Mouse (Mus musculus) C2C12 (cell line): ENCODE data around the gene Qprt. TPM values are rescaled to one million over a fixed set of nuclear protein-coding genes. Genes with fewer than 3 reads are reported as not detected.
"Not testable (repeated sequence)": the region's sequence is repeated elsewhere in the genome, so short reads cannot be mapped to it uniquely, and the experiment has no call there.

Experiments
- H3K27me3 ChIP-seq: one replicate; pipeline ENCODE4 v1.6.1; 2011; ENCODE audit not compliant: control insufficient read depth, insufficient read depth, insufficient read length
- H3K36me3 ChIP-seq: one replicate; pipeline ENCODE4 v1.6.1; 2011; ENCODE audit not compliant: control insufficient read depth, insufficient read depth
- H3K4me3 ChIP-seq: one replicate; pipeline ENCODE4 v1.5.1; 2011; ENCODE audit warnings: mild to moderate bottlenecking, control low read depth; ENCODE audit not compliant: poor library complexity, insufficient read depth, severe bottlenecking
- H3K79me2 ChIP-seq: one replicate; pipeline ENCODE4 v1.6.1; 2011; ENCODE audit not compliant: control insufficient read depth, insufficient read depth
- H3K79me3 ChIP-seq: one replicate; pipeline ENCODE4 v1.6.1; 2011; ENCODE audit warnings: low read depth, control low read depth
- H3ac ChIP-seq: one replicate; pipeline ENCODE3; 2011; ENCODE audit warnings: low read depth; ENCODE audit not compliant: control insufficient read depth, insufficient read length
- CEBPB ChIP-seq: IDR thresholded peaks from one replicate; pipeline ENCODE4 v1.6.1; 2011; ENCODE audit warnings: low read depth, mild to moderate bottlenecking, control low read depth, moderate library complexity
- CTCF ChIP-seq: IDR thresholded peaks from one replicate; pipeline ENCODE4 v1.5.1; 2011; ENCODE audit not compliant: control insufficient read depth, insufficient read depth, insufficient read length
- FOSL1 ChIP-seq: IDR thresholded peaks from one replicate; pipeline ENCODE4 v1.8.0; 2011; ENCODE audit warnings: mild to moderate bottlenecking, low read length; ENCODE audit not compliant: poor library complexity, insufficient read depth, severe bottlenecking
- MAX ChIP-seq: IDR thresholded peaks from one replicate; pipeline ENCODE4 v1.6.1; 2011; ENCODE audit warnings: mild to moderate bottlenecking, control low read depth
- MYOD1 ChIP-seq: IDR thresholded peaks from one replicate; pipeline ENCODE4 v1.6.1; 2011; ENCODE audit warnings: low read depth; ENCODE audit not compliant: control insufficient read depth, insufficient read length
- MYOG ChIP-seq: IDR thresholded peaks from one replicate; pipeline ENCODE4 v1.6.1; 2011; ENCODE audit not compliant: control insufficient read depth, insufficient read length; ENCODE audit errors: extremely low read depth
- USF1 ChIP-seq: IDR thresholded peaks from one replicate; pipeline ENCODE4 v1.6.1; 2011; ENCODE audit warnings: low read depth, mild to moderate bottlenecking, control low read depth, moderate library complexity
- polyA plus RNA-seq: library from polyadenylated mRNA; unstranded; fragments of >200 nt; fragmentation: generic; extraction: Trizol; gene quantifications from one replicate; pipeline ENCODE4 v1.2.1, GENCODE M21; 2012; ENCODE audit warnings: missing spikeins

The Qprt gene
- polyA plus RNA-seq, 1 experiment = not detected

- Histone ChIP-seq H3K79me2 (peaks cover 26% of the 10 kb centered on the region), H3K27me3 (no peaks in the 10 kb centered on the region), H3K79me3 (peaks cover 14% of the 10 kb centered on the region), H3K36me3 (peaks cover 14% of the 10 kb centered on the region), H3ac (no peak overlapping the region), H3K4me3 (no peak overlapping the region)
- TF ChIP-seq FOSL1 (no peak), MYOD1 (no peak), CTCF (no peak), USF1 (no peak), MAX (no peak), CEBPB (no peak), MYOG (no peak)
Observed at GRCm38 (mm10) chr7:127088901-127089845, 32.9 kb downstream of the Qprt start.

DNA sequence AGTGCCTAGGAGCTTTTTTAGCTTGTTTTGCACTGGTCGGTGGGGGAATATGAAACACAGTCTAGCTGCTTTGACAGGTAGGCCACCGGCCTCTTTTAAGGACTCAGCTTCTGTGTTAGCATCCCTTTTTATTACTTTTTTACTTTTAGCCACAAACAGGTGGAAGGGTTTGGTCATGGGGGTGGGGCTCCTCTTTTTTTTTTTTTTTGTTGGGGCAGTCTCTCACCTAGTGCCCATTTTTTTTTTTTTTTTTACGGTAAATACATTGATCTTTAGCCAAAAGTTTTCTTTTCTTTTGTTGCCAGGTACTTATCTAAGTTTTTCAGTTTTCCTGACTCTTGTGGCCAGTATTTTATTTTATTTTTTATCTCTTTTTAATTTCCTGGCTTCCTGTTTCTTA lies 33.9 kb downstream of the Qprt start:
- Histone ChIP-seq H3K27me3 (no peaks in the 10 kb centered on the region), H3K36me3 (peaks cover 8% of the 10 kb centered on the region), H3K4me3 (no peak overlapping the region), H3K79me3 (peaks cover 12% of the 10 kb centered on the region), H3K79me2 (peaks cover 19% of the 10 kb centered on the region), H3ac (no peak overlapping the region)
- no peak for TF ChIP-seq CTCF
- no peak for TF ChIP-seq MYOD1
- TF ChIP-seq MAX = no peak

GRCm38 (mm10) chr7:127087278-127088010 lies 34.6 kb downstream of the Qprt start, which contains the start of gene Zg16:
Zg16 (minus strand) TSS chr7:127087328.
- not testable (repeated sequence) for H3K4me3 ChIP-seq, H3K79me3 ChIP-seq
- peaks cover 13% of the 10 kb centered on the region for H3K79me2 ChIP-seq

DNA sequence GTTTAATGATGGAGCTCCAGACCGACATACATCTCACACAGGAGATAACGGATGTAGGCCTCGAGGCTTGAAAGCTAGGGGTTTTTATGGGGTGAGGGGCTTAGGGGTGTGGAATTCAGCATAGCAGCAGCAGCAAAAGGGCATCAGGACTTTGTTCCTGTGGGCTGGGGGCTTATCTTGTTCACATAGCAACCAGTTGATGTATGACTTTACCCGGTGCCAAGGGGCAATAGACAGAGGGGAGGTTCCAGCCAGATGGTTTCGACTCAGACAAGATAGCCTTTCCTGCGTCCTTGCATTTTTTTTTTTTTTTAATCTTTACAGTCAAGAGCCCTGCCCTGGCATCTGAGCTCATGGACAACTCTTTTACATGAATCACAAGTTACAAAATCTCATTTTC lies 36.3 kb downstream of the Qprt start:
- not testable (repeated sequence) for H3K4me3 ChIP-seq, H3ac ChIP-seq, H3K27me3 ChIP-seq, H3K79me3 ChIP-seq, H3K79me2 ChIP-seq, H3K36me3 ChIP-seq

More at GRCm38 (mm10) chr7:127087278-127088010, 34.6 kb downstream of the Qprt start, which contains the start of gene Zg16:
- not testable (repeated sequence) for H3ac ChIP-seq, H3K27me3 ChIP-seq, H3K36me3 ChIP-seq

DNA sequence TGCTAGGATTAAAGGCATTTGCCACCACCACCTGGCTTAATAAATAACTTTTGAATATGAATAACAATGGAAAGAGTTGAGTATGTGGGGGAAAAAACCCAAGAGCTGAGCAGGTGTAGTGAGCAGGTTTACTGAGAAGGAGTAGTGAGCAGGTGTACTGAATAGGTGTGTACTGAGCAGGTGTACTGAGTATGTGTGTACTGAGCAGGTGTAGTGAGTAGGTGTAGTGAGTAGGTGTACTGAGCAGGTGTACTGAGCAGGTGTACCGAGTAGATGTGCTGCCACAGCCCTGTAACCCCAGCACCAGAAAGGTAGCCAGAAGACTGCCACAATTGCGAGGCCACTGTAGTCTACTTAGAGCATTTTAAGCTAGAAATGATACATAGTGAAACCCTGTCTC lies 37.2 kb downstream of the Qprt start:
- Histone ChIP-seq H3K79me2 (no peaks in the 10 kb centered on the region), H3ac (no peak overlapping the region), H3K79me3 (no peaks in the 10 kb centered on the region), H3K36me3 (no peaks in the 10 kb centered on the region), H3K4me3 (no peak overlapping the region), H3K27me3 (no peaks in the 10 kb centered on the region)
- TF ChIP-seq CTCF = no peak
- no peak for TF ChIP-seq USF1
- no peak for TF ChIP-seq MAX
- TF ChIP-seq MYOG = no peak
- TF ChIP-seq CEBPB = no peak
- TF ChIP-seq MYOD1 = no peak
- no peak for TF ChIP-seq FOSL1

GRCm38 (mm10) chr7:127083689-127084088 lies 38.3 kb downstream of the Qprt start:
- Histone ChIP-seq H3K4me3 (no peak overlapping the region), H3K79me2 (no peaks in the 10 kb centered on the region), H3K79me3 (no peaks in the 10 kb centered on the region), H3ac (no peak overlapping the region), H3K27me3 (no peaks in the 10 kb centered on the region), H3K36me3 (no peaks in the 10 kb centered on the region)
- TF ChIP-seq CTCF (no peak), USF1 (no peak), MYOD1 (no peak), MAX (no peak)

DNA sequence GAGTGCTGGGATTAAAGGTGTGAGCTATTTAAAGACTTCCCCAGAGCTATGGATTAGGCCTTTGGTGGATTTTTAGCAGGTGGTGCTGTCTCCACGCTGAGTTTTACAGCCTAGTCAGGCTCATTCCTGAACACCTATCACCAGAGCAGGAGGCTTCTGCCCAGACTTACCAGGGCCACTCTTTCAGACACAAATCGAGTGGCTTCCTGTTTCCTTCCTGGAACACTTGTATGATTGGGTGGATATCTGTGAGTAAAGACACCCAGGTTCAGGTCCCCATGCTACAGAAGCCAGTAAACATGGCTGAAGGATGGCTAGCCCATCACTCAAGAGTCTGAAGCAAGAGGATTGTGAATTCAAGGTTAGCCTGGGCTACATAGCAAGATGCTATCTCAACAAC lies 39.0 kb downstream of the Qprt start:
- Histone ChIP-seq H3K27me3 (no peaks in the 10 kb centered on the region), H3K4me3 (no peak overlapping the region), H3ac (no peak overlapping the region), H3K79me3 (no peaks in the 10 kb centered on the region), H3K79me2 (no peaks in the 10 kb centered on the region), H3K36me3 (no peaks in the 10 kb centered on the region)
- TF ChIP-seq CTCF = no peak
- no peak for TF ChIP-seq FOSL1
- TF ChIP-seq MAX = no peak
- TF ChIP-seq CEBPB = no peak
- no peak for TF ChIP-seq USF1
- no peak for TF ChIP-seq MYOG
- TF ChIP-seq MYOD1 = no peak
